Mouse (Mus musculus) thymus, adult 2 months (tissue): ENCODE results near the gene AL732309.1. TPM values are rescaled to one million over a fixed set of nuclear protein-coding genes. Genes with fewer than 3 reads are reported as not detected.
"Not testable (repeated sequence)": the region's sequence is repeated elsewhere in the genome, so short reads cannot be mapped to it uniquely, and the experiment has no call there.

Experiments
- DNase-seq: peaks from one replicate; pipeline ENCODE4 v3.0.0; 2021
- H3K27ac ChIP-seq: fragments of 200-500 bp; 2 replicates; pipeline ENCODE4 v1.5.1; 2012; ENCODE audit warnings: low read length, control low read depth; ENCODE audit not compliant: control insufficient read depth, insufficient read depth
- H3K27me3 ChIP-seq: fragments of 200-500 bp; 2 replicates; pipeline ENCODE4 v1.6.1; 2012; ENCODE audit warnings: mild to moderate bottlenecking, low read length, moderate library complexity, mixed read lengths; ENCODE audit not compliant: control insufficient read depth, insufficient read depth
- H3K36me3 ChIP-seq: fragments of 200-500 bp; 2 replicates; pipeline ENCODE4 v1.6.1; 2012; ENCODE audit warnings: mild to moderate bottlenecking, low read length, moderate library complexity; ENCODE audit not compliant: control insufficient read depth, insufficient read depth
- H3K4me1 ChIP-seq: fragments of 200-500 bp; replicated peaks from 2 replicates; pipeline ENCODE4 v1.6.1; 2012; ENCODE audit warnings: low read length; ENCODE audit not compliant: control insufficient read depth, insufficient read depth
- H3K4me3 ChIP-seq: fragments of 200-500 bp; 2 replicates; pipeline ENCODE4 v1.5.1; 2012; ENCODE audit warnings: mild to moderate bottlenecking, low read length, control low read depth, moderate library complexity; ENCODE audit not compliant: control insufficient read depth, insufficient read depth
- CTCF ChIP-seq: fragments of 200-500 bp; IDR thresholded peaks from 2 replicates; pipeline ENCODE4 v1.5.1; 2012; ENCODE audit warnings: mild to moderate bottlenecking, control low read depth, low read length, moderate library complexity, borderline replicate concordance; ENCODE audit not compliant: control insufficient read depth, poor library complexity, insufficient read depth; ENCODE audit errors: extremely low read depth
- POLR2A ChIP-seq: fragments of 200-500 bp; IDR thresholded peaks from 2 replicates; pipeline ENCODE4 v1.6.1; 2012; ENCODE audit warnings: mild to moderate bottlenecking, low read length, control low read depth, moderate library complexity; ENCODE audit not compliant: control insufficient read depth, poor library complexity, insufficient read depth; ENCODE audit errors: extremely low read depth
- WGBS: fragments of 180-500 bp; shearing (Covaris S2); methylation state at CpG from one replicate; pipeline ENCODE4 v1.1.7; 2018; 5-methylcytosine and 5-hydroxymethylcytosine counted together
- polyA plus RNA-seq: library from polyadenylated mRNA; depleted of rRNA; stranded (reverse); fragments of >200 nt; gene quantifications from 2 replicates; pipeline ENCODE4 v1.2.3, GENCODE M21; 2012

AL732309.1 gene
- polyA plus RNA-seq, 1 experiment = 43.0 TPM

- H3K4me1 ChIP-seq = peaks cover 22% of the 10 kb centered on the region
- WGBS = under 1% methylated on average over 82 of the region's 82 CpGs
- H3K4me3 ChIP-seq = peak overlapping the region; percentile 59
- H3K36me3 ChIP-seq = no peaks in the 10 kb centered on the region
- TF ChIP-seq CTCF = no peak
- no peak for TF ChIP-seq POLR2A
- no peaks in the 10 kb centered on the region for H3K27me3 ChIP-seq
- peak; percentile 52 for DNase-seq
- H3K27ac ChIP-seq = no peak overlapping the region
Observed at GRCm38 (mm10) chr2:25262795-25263622, 16.3 kb upstream of the AL732309.1 start.

GRCm38 (mm10) chr2:25262291-25262767, 15.7 kb upstream of the AL732309.1 start, which contains the start of gene Tprn:
Gene Tprn, plus strand, starts transcription at chr2:25262618.
- under 1% methylated on average over 39 of the region's 39 CpGs for WGBS
- TF ChIP-seq CTCF (no peak), POLR2A (peak; percentile 54)
- H3K27ac ChIP-seq = no peak within 1 kb of the TSS
- no peaks in the 10 kb centered on the region for H3K27me3 ChIP-seq
- H3K4me3 ChIP-seq = peak within 1 kb of the TSS; percentile 59
- peaks cover 22% of the 10 kb centered on the region for H3K4me1 ChIP-seq
- peak; percentile 95 for DNase-seq
- no peaks in the 10 kb centered on the region for H3K36me3 ChIP-seq

- no peak for DNase-seq
- Histone ChIP-seq H3K27me3 (no peaks in the 10 kb centered on the region), H3K4me3 (peak overlapping the region; percentile 29; the same call in 1 of the 2 replicates), H3K36me3 (no peaks in the 10 kb centered on the region), H3K4me1 (peaks cover 22% of the 10 kb centered on the region), H3K27ac (no peak overlapping the region)
- WGBS = 55% methylated on average over 12 of the region's 12 CpGs
- TF ChIP-seq POLR2A (no peak), CTCF (no peak)
Observed at GRCm38 (mm10) chr2:25261870-25262269, 15.2 kb upstream of the AL732309.1 start.

GRCm38 (mm10) chr2:25258887-25259286, 12.2 kb upstream of the AL732309.1 start:
- H3K36me3 ChIP-seq = no peaks in the 10 kb centered on the region
- H3K4me1 ChIP-seq = peaks cover 15% of the 10 kb centered on the region
- 88% methylated on average over 2 of the region's 2 CpGs for WGBS
- H3K27ac ChIP-seq = no peak overlapping the region
- DNase-seq = no peak
- H3K27me3 ChIP-seq = no peaks in the 10 kb centered on the region
- H3K4me3 ChIP-seq = no peak overlapping the region
- TF ChIP-seq POLR2A = no peak
- TF ChIP-seq CTCF = no peak

GRCm38 (mm10) chr2:25257250-25257649, 10.6 kb upstream of the AL732309.1 start:
- DNase-seq, H3K27ac ChIP-seq, H3K4me1 ChIP-seq, H3K27me3 ChIP-seq, H3K36me3 ChIP-seq, H3K4me3 ChIP-seq: not testable (repeated sequence)
- WGBS = 86% methylated on average over 5 of the region's 5 CpGs

GRCm38 (mm10) chr2:25256443-25257109, 9.9 kb upstream of the AL732309.1 start:
- not testable (repeated sequence) for H3K27ac ChIP-seq, H3K4me1 ChIP-seq, H3K36me3 ChIP-seq, H3K4me3 ChIP-seq, H3K27me3 ChIP-seq
- peak; percentile 70 for DNase-seq
- 32% methylated on average over 12 of the region's 12 CpGs for WGBS
